Mouse (Mus musculus): ENCODE measurements around the gene Asic2. TPM values are rescaled to one million over a fixed set of nuclear protein-coding genes. Genes with fewer than 3 reads are reported as not detected.

Asic2 gene
- polyA plus RNA-seq, 1 experiment from 2014 or later, result 8.7 TPM

GRCm38 (mm10) chr11:81065386-81065785, 902.9 kb downstream of the Asic2 start:
- no peaks in the 10 kb centered on the region for H3K9me3 ChIP-seq (ENCODE audit: control insufficient read depth, low read length)
- no peaks in the 10 kb centered on the region for H3K36me3 ChIP-seq (ENCODE audit: control insufficient read depth, insufficient read depth, low read length)
- no peak overlapping the region for H3K27ac ChIP-seq (replicated peaks; ENCODE audit: low read depth, low read length)
- no peaks in the 10 kb centered on the region for H3K4me1 ChIP-seq (ENCODE audit: control insufficient read depth, insufficient read depth, low read length)
- H3K4me2 ChIP-seq (ENCODE audit: low read length), result no peak overlapping the region
- H3K27me3 ChIP-seq (ENCODE audit: control insufficient read depth, insufficient read depth, low read length), result no peaks in the 10 kb centered on the region
- WGBS, result 92% methylated on average over 11 of the region's 11 CpGs
- ATAC-seq (ENCODE audit: low FRiP score, low TSS enrichment), result no peak
- DNase-seq, result no peak
- H3K4me3 ChIP-seq (replicated peaks; ENCODE audit: low read depth, low read length), result no peak overlapping the region
- no peak overlapping the region for H3K9ac ChIP-seq (replicated peaks; ENCODE audit: low read length)

GRCm38 (mm10) chr11:81064006-81064405, 904.3 kb downstream of the Asic2 start:
- Histone ChIP-seq H3K36me3 (ENCODE audit: control insufficient read depth, insufficient read depth, low read length) (no peaks in the 10 kb centered on the region), H3K4me2 (ENCODE audit: low read length) (no peak overlapping the region), H3K27me3 (ENCODE audit: control insufficient read depth, insufficient read depth, low read length) (no peaks in the 10 kb centered on the region), H3K9me3 (ENCODE audit: control insufficient read depth, low read length) (no peaks in the 10 kb centered on the region), H3K4me3 (replicated peaks; ENCODE audit: low read depth, low read length) (no peak overlapping the region), H3K9ac (replicated peaks; ENCODE audit: low read length) (no peak overlapping the region), H3K27ac (replicated peaks; ENCODE audit: low read depth, low read length) (no peak overlapping the region), H3K4me1 (ENCODE audit: control insufficient read depth, insufficient read depth, low read length) (no peaks in the 10 kb centered on the region)
- 88% methylated on average over 2 of the region's 2 CpGs for WGBS
- DNase-seq, result no peak
- no peak for ATAC-seq (ENCODE audit: low FRiP score, low TSS enrichment)

- H3K4me2 ChIP-seq (ENCODE audit: low read length), result no peak overlapping the region
- no peaks in the 10 kb centered on the region for H3K9me3 ChIP-seq (ENCODE audit: control insufficient read depth, low read length)
- no peak overlapping the region for H3K4me3 ChIP-seq (replicated peaks; ENCODE audit: low read depth, low read length)
- H3K9ac ChIP-seq (replicated peaks; ENCODE audit: low read length), result no peak overlapping the region
- no peak overlapping the region for H3K27ac ChIP-seq (replicated peaks; ENCODE audit: low read depth, low read length)
- 93% methylated on average over 2 of the region's 2 CpGs for WGBS
- ATAC-seq (ENCODE audit: low FRiP score, low TSS enrichment), result no peak
- H3K4me1 ChIP-seq (ENCODE audit: control insufficient read depth, insufficient read depth, low read length), result peaks cover 7% of the 10 kb centered on the region; the same call in 1 of the 2 replicates
- H3K27me3 ChIP-seq (ENCODE audit: control insufficient read depth, insufficient read depth, low read length), result no peaks in the 10 kb centered on the region
- DNase-seq, result no peak
- H3K36me3 ChIP-seq (ENCODE audit: control insufficient read depth, insufficient read depth, low read length), result no peaks in the 10 kb centered on the region
These were observed 908.2 kb downstream of the Asic2 start for GRCm38 (mm10) chr11:81060077-81060476.

GRCm38 (mm10) chr11:81059546-81059945, 908.7 kb downstream of the Asic2 start:
- no peaks in the 10 kb centered on the region for H3K36me3 ChIP-seq (ENCODE audit: control insufficient read depth, insufficient read depth, low read length)
- H3K9ac ChIP-seq (replicated peaks; ENCODE audit: low read length), result no peak overlapping the region
- no peak overlapping the region for H3K4me2 ChIP-seq (ENCODE audit: low read length)
- H3K27ac ChIP-seq (replicated peaks; ENCODE audit: low read depth, low read length), result no peak overlapping the region
- no peak overlapping the region for H3K4me3 ChIP-seq (replicated peaks; ENCODE audit: low read depth, low read length)
- DNase-seq (no peak), ATAC-seq (ENCODE audit: low FRiP score, low TSS enrichment) (no peak)
- peaks cover 7% of the 10 kb centered on the region; the same call in 1 of the 2 replicates for H3K4me1 ChIP-seq (ENCODE audit: control insufficient read depth, insufficient read depth, low read length)
- no peaks in the 10 kb centered on the region for H3K27me3 ChIP-seq (ENCODE audit: control insufficient read depth, insufficient read depth, low read length)
- H3K9me3 ChIP-seq (ENCODE audit: control insufficient read depth, low read length), result no peaks in the 10 kb centered on the region
- WGBS, result 90% methylated on average over 9 of the region's 9 CpGs

GRCm38 (mm10) chr11:81057506-81057905, 910.8 kb downstream of the Asic2 start:
- Histone ChIP-seq H3K27ac (replicated peaks; ENCODE audit: low read depth, low read length) (no peak overlapping the region), H3K4me3 (replicated peaks; ENCODE audit: low read depth, low read length) (no peak overlapping the region), H3K9ac (replicated peaks; ENCODE audit: low read length) (no peak overlapping the region), H3K36me3 (ENCODE audit: control insufficient read depth, insufficient read depth, low read length) (no peaks in the 10 kb centered on the region), H3K4me1 (ENCODE audit: control insufficient read depth, insufficient read depth, low read length) (peaks cover 7% of the 10 kb centered on the region; the same call in 1 of the 2 replicates), H3K4me2 (ENCODE audit: low read length) (no peak overlapping the region), H3K9me3 (ENCODE audit: control insufficient read depth, low read length) (no peaks in the 10 kb centered on the region), H3K27me3 (ENCODE audit: control insufficient read depth, insufficient read depth, low read length) (no peaks in the 10 kb centered on the region)
- no peak for DNase-seq
- 94% methylated on average over 3 of the region's 3 CpGs for WGBS
- ATAC-seq (ENCODE audit: low FRiP score, low TSS enrichment), result no peak

GRCm38 (mm10) chr11:81056776-81057175, 911.5 kb downstream of the Asic2 start:
- no peak for DNase-seq
- Histone ChIP-seq H3K9me3 (ENCODE audit: control insufficient read depth, low read length) (no peaks in the 10 kb centered on the region), H3K9ac (replicated peaks; ENCODE audit: low read length) (no peak overlapping the region), H3K4me3 (replicated peaks; ENCODE audit: low read depth, low read length) (no peak overlapping the region), H3K27ac (replicated peaks; ENCODE audit: low read depth, low read length) (no peak overlapping the region), H3K27me3 (ENCODE audit: control insufficient read depth, insufficient read depth, low read length) (no peaks in the 10 kb centered on the region), H3K36me3 (ENCODE audit: control insufficient read depth, insufficient read depth, low read length) (no peaks in the 10 kb centered on the region), H3K4me2 (ENCODE audit: low read length) (no peak overlapping the region), H3K4me1 (ENCODE audit: control insufficient read depth, insufficient read depth, low read length) (peaks cover 7% of the 10 kb centered on the region; the same call in 1 of the 2 replicates)
- 93% methylated on average over 9 of the region's 9 CpGs for whole genome bisulfite sequencing
- no peak for ATAC-seq (ENCODE audit: low FRiP score, low TSS enrichment)

- peaks cover 7% of the 10 kb centered on the region; the same call in 1 of the 2 replicates for H3K4me1 ChIP-seq (ENCODE audit: control insufficient read depth, insufficient read depth, low read length)
- no peaks in the 10 kb centered on the region for H3K27me3 ChIP-seq (ENCODE audit: control insufficient read depth, insufficient read depth, low read length)
- DNase-seq, result peak; percentile 28
- H3K9ac ChIP-seq (replicated peaks; ENCODE audit: low read length), result no peak overlapping the region
- 67% methylated on average over 12 of the region's 12 CpGs for WGBS
- ATAC-seq (ENCODE audit: low FRiP score, low TSS enrichment), result no peak
- no peaks in the 10 kb centered on the region for H3K9me3 ChIP-seq (ENCODE audit: control insufficient read depth, low read length)
- H3K4me3 ChIP-seq (replicated peaks; ENCODE audit: low read depth, low read length), result no peak overlapping the region
- no peak overlapping the region for H3K27ac ChIP-seq (replicated peaks; ENCODE audit: low read depth, low read length)
- H3K36me3 ChIP-seq (ENCODE audit: control insufficient read depth, insufficient read depth, low read length), result no peaks in the 10 kb centered on the region
- H3K4me2 ChIP-seq (ENCODE audit: low read length), result no peak overlapping the region
These were observed 912.7 kb downstream of the Asic2 start for GRCm38 (mm10) chr11:81055446-81056145.

- Histone ChIP-seq H3K4me2 (ENCODE audit: low read length) (no peak overlapping the region), H3K9me3 (ENCODE audit: control insufficient read depth, low read length) (no peaks in the 10 kb centered on the region), H3K27me3 (ENCODE audit: control insufficient read depth, insufficient read depth, low read length) (no peaks in the 10 kb centered on the region), H3K4me3 (replicated peaks; ENCODE audit: low read depth, low read length) (no peak overlapping the region), H3K27ac (replicated peaks; ENCODE audit: low read depth, low read length) (no peak overlapping the region), H3K4me1 (ENCODE audit: control insufficient read depth, insufficient read depth, low read length) (peaks cover 7% of the 10 kb centered on the region; the same call in 1 of the 2 replicates), H3K36me3 (ENCODE audit: control insufficient read depth, insufficient read depth, low read length) (no peaks in the 10 kb centered on the region), H3K9ac (replicated peaks; ENCODE audit: low read length) (no peak overlapping the region)
- WGBS, result 87% methylated on average over 8 of the region's 8 CpGs
- DNase-seq, result no peak
- ATAC-seq (ENCODE audit: low FRiP score, low TSS enrichment), result no peak
These were observed 914.4 kb downstream of the Asic2 start for GRCm38 (mm10) chr11:81053826-81054225.

GRCm38 (mm10) chr11:81041671-81042070, 926.6 kb downstream of the Asic2 start:
- peaks cover 14% of the 10 kb centered on the region for H3K4me1 ChIP-seq (ENCODE audit: control insufficient read depth, insufficient read depth, low read length)
- H3K9me3 ChIP-seq (ENCODE audit: control insufficient read depth, low read length), result no peaks in the 10 kb centered on the region
- no peak overlapping the region for H3K27ac ChIP-seq (replicated peaks; ENCODE audit: low read depth, low read length)
- DNase-seq (no peak), ATAC-seq (ENCODE audit: low FRiP score, low TSS enrichment) (no peak)
- H3K4me3 ChIP-seq (replicated peaks; ENCODE audit: low read depth, low read length), result no peak overlapping the region
- H3K36me3 ChIP-seq (ENCODE audit: control insufficient read depth, insufficient read depth, low read length), result no peaks in the 10 kb centered on the region
- H3K27me3 ChIP-seq (ENCODE audit: control insufficient read depth, insufficient read depth, low read length), result no peaks in the 10 kb centered on the region
- no peak overlapping the region for H3K9ac ChIP-seq (replicated peaks; ENCODE audit: low read length)
- 28% methylated on average over 3 of the region's 3 CpGs for WGBS
- H3K4me2 ChIP-seq (ENCODE audit: low read length), result no peak overlapping the region
